Mouse (Mus musculus) embryonic fibroblast, embryonic 13.5 days (primary cell): ENCODE results near the gene Cnnm1. TPM values are rescaled to one million over a fixed set of nuclear protein-coding genes. Genes with fewer than 3 reads are reported as not detected.
A peak's percentile ranks its signal among the peaks of the same experiment; 100 is the strongest.

Experiments
- H3K27ac ChIP-seq: 2 replicates; pipeline ENCODE4 v1.5.1; 2012; ENCODE audit warnings: low read length, control low read depth, inconsistent platforms; ENCODE audit not compliant: insufficient read depth
- H3K4me1 ChIP-seq: 2 replicates; pipeline ENCODE4 v1.6.1; 2011; ENCODE audit warnings: low read length; ENCODE audit not compliant: control insufficient read depth, insufficient read depth
- H3K4me3 ChIP-seq: 2 replicates; pipeline ENCODE4 v1.5.1; 2011; ENCODE audit warnings: mild to moderate bottlenecking, control low read depth, low read length; ENCODE audit not compliant: insufficient read depth
- CTCF ChIP-seq: IDR thresholded peaks from 2 replicates; pipeline ENCODE4 v1.5.1; 2011; ENCODE audit warnings: mild to moderate bottlenecking, control low read depth, low read length, moderate library complexity, borderline replicate concordance; ENCODE audit not compliant: insufficient read depth
- POLR2A ChIP-seq: IDR thresholded peaks from 2 replicates; pipeline ENCODE4 v1.6.1; 2011; ENCODE audit warnings: low read depth, mild to moderate bottlenecking, control low read depth, low read length, moderate library complexity
- polyA plus RNA-seq: library from polyadenylated mRNA; stranded (reverse); fragments of >200 nt; gene quantifications from 2 replicates; pipeline ENCODE4 v1.2.4, GENCODE M21; 2011; ENCODE audit warnings: low read depth; ENCODE audit not compliant: missing spikeins, insufficient read length

Gene Cnnm1
- polyA plus RNA-seq = not detected in 2 replicates

DNA sequence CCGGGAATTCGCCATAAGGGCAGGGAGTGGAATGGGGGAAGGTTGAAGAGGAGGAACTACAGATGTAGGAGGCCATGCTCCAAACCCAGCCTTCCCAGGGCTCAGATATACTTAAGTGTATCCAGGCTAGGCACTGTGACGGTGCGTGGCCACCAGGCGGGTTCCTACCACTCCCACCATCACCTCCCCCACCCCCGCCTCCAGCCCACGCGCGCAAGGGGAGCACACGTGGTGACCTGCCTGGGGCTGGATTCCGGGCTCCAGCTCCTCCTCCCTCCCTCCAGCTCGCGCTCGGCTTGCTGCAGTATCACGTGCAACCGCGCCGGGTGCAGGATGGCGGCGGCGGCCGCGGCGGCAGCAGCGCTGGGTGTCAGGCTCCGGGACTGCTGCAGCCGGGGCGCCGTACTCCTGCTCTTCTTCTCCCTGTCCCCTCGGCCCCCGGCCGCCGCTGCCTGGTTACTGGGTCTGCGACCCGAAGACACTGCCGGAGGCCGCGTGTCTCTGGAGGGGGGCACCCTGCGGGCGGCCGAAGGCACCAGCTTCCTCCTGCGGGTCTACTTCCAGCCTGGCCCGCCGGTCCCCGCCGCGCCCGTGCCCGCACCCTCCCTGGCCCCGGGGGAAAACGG, at the start of gene Cnnm1:
TSS of gene Cnnm1 (plus strand) at position 325 of the 626 bp plus-strand sequence.
- Histone ChIP-seq H3K4me1 (no peaks in the 10 kb centered on the region), H3K4me3 (peak within 1 kb of the TSS; percentile 35), H3K27ac (no peak within 1 kb of the TSS)
- TF ChIP-seq POLR2A (no peak), CTCF (no peak)

DNA sequence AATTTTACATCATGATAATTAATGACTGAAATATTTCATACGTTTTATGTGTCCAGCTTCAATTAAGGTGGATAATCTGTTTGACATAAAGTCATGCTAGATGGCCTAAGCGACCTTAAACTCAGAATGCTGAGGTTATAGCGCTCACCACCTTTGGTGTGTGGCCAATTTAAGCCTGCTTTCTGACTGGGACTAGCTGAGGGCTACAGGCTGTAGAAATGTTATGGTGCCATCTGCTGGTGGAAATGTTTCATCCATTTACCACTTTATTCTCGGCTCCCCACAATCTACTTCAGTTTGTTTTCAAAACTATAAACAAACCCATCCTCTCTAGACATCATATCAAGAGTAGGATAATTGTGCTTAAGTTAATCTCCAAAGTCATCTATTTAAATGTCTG, 43.9 kb upstream of the Cnnm1 start:
- H3K4me1 ChIP-seq = no peaks in the 10 kb centered on the region
- no peak for TF ChIP-seq POLR2A
- TF ChIP-seq CTCF = no peak
- H3K27ac ChIP-seq = no peak overlapping the region
- H3K4me3 ChIP-seq = no peak overlapping the region

DNA sequence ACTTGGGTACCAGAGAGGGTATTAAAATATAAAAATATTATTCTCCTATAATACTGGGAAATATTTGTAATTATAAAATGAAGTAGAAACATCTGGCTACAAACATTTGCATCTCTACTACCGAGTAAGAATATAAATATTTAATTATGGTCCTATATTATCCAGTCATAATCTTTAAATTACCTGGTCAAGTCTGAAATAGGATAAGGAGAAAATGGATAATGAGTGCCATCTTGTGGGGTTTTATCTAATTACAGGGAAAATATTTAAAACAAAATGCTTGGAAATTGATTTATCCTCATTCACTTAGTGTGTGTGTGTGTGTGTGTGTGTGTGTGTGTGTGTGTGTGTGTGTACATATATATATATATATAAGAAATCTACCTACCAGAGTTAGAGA, 33.1 kb upstream of the Cnnm1 start:
- no peak overlapping the region for H3K27ac ChIP-seq
- no peak overlapping the region for H3K4me3 ChIP-seq
- no peaks in the 10 kb centered on the region for H3K4me1 ChIP-seq
- no peak for TF ChIP-seq CTCF
- TF ChIP-seq POLR2A = no peak

DNA sequence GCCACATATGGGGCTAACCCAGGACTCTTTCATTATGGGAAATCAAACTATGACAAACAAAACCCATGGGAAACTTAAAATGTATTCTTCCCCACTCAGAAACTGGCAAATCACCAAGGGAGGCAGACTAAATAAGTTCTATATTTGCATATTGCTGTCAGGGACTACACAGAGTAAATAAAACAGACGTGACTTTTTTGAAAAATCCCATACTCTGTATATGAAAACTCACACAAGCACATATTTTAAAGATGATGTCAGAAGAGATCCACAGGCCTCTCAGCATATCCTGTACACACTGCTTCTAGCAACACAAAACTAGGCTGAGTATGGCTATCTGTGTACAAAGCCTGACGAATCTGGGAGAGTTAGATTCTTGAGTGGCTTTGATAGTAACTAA, 24.7 kb upstream of the Cnnm1 start:
- no peak overlapping the region for H3K4me3 ChIP-seq
- H3K27ac ChIP-seq = no peak overlapping the region
- no peaks in the 10 kb centered on the region for H3K4me1 ChIP-seq
- TF ChIP-seq CTCF (no peak), POLR2A (no peak)

DNA sequence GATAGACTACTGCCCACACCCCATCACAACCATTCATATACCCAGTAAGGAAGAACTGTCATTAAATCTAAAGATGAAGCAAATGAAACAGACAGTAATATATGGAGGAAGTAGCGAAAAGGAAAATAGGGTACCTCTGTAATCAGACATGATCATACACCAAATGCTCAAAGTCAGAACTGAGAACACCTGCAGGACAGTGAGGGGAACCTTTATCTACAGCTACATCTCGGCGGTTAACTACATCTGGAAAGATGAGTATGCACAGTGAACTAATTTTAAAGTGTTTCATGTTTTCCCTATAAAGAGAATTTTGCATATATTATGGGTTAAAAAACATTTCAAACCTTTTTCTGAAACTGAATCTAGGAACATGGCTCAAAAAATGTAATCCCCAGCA, 19.7 kb upstream of the Cnnm1 start:
- no peak overlapping the region for H3K4me3 ChIP-seq
- no peak overlapping the region for H3K27ac ChIP-seq
- TF ChIP-seq POLR2A (no peak), CTCF (no peak)
- no peaks in the 10 kb centered on the region for H3K4me1 ChIP-seq

DNA sequence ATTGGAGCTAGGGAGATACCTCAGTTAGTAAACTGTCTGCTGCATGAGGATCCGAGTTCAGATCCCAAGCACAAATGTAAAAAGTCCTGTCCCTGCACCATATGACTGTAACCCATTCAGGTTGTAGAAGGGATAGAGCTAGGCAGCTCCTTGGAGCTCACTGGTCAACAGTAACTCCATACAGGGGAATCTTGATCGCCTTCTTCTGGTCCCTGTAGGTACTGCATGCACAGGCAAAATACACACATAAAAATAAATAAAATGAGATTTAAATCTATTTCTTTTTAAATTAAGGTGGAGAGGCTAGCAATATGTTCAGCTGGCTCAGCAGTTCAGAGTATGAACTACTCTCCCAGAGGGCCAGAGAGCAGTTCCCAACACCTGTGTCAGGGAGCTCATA, 16.2 kb upstream of the Cnnm1 start:
- H3K4me1 ChIP-seq = no peaks in the 10 kb centered on the region
- H3K27ac ChIP-seq = no peak overlapping the region
- no peak for TF ChIP-seq CTCF
- no peak for TF ChIP-seq POLR2A
- H3K4me3 ChIP-seq = no peak overlapping the region

DNA sequence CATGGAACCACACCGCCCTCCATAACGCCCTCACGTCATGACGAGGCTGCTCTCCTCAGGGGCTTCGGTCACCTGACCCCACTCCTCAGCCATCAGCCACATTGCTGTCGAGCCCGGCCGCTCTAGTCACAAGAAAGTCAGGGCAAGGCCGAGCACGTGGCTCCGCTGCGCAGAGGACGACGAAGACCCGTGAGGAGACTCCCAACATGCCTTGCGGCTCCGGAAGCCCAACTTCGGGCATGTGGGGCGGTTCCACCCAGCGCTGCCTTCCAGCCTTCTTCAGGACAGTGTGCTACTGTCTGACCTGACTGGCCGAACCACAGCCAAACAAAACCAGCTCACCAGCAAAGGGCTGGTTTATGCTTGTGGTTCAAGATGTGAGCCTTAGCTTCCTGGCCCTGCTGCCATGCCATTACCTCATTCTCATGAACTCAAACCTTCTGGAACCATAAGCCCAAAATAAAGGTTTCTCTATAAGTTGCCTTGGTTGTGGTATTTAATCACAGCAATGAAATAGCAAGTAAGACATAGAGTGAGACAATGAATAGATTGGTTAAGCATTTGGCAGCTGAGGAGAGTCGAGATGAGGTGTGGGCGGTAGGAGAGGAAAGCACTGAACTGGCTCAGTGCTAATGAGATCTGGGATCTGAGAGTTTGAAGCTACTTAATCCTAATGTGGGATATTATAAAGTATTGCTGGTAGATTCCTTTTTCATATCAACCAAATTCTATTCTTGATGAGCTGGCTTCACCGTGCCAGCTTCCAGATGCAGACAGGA, 12.6 kb upstream of the Cnnm1 start:
- H3K27ac ChIP-seq = no peak overlapping the region
- no peaks in the 10 kb centered on the region for H3K4me1 ChIP-seq
- TF ChIP-seq POLR2A = no peak
- TF ChIP-seq CTCF = no peak
- no peak overlapping the region for H3K4me3 ChIP-seq

DNA sequence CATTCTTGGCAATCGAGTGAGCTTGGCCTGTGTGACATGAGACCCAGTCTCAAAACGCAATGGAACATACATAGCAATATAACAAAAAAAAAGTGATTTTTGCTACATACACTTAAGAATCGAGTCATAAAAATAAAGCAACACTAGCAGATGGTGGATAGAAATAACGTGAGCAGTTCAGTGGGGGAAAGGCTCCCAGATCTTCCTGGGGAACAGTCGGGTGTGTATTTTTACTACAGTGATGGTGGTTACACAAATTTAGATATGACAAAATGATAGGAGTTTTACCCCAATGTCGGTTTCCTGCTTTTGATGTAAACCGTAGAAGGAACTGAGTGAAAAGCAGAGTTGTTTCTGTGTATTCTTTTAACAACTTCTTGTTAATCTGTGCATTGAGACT, 990 bp upstream of the Cnnm1 start:
- TF ChIP-seq POLR2A (no peak), CTCF (no peak)
- Histone ChIP-seq H3K4me1 (no peaks in the 10 kb centered on the region; the same call in 1 of the 2 replicates), H3K4me3 (no peak overlapping the region), H3K27ac (no peak overlapping the region)

DNA sequence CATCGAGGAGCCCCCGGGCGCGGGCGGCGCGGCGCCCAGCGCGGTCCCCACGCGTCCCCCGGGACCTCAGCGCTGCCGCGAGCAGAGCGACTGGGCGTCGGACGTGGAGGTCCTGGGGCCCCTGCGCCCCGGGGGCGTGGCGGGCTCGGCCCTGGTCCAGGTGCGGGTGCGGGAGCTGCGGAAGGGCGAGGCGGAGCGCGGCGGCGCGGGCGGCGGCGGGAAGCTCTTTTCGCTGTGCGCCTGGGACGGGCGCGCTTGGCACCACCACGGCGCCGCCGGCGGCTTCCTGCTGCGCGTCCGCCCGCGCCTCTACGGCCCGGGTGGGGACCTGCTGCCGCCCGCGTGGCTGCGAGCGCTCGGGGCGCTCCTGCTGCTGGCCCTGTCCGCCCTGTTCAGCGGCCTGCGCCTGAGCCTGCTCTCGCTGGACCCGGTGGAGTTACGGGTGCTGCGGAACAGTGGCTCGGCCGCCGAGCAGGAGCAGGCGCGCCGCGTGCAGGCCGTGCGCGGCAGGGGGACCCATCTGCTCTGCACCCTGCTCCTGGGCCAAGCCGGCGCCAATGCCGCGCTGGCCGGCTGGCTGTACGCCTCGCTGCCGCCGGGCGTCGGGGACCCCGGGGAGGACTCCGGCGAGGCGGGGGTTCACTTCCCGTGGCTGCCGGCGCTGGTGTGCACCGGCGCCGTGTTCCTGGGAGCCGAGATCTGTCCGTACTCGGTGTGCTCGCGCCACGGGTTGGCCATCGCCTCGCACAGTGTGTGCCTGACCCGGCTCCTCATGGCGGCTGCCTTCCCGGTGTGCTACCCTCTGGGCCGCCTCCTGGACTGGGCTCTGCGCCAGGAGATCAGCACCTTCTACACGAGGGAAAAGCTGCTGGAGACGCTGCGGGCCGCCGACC, 778 bp downstream of the Cnnm1 start:
- TF ChIP-seq CTCF (no peak), POLR2A (no peak)
- Histone ChIP-seq H3K4me3 (peak overlapping the region; percentile 35), H3K4me1 (no peaks in the 10 kb centered on the region), H3K27ac (no peak overlapping the region)
